In the genomic region with DNA sequence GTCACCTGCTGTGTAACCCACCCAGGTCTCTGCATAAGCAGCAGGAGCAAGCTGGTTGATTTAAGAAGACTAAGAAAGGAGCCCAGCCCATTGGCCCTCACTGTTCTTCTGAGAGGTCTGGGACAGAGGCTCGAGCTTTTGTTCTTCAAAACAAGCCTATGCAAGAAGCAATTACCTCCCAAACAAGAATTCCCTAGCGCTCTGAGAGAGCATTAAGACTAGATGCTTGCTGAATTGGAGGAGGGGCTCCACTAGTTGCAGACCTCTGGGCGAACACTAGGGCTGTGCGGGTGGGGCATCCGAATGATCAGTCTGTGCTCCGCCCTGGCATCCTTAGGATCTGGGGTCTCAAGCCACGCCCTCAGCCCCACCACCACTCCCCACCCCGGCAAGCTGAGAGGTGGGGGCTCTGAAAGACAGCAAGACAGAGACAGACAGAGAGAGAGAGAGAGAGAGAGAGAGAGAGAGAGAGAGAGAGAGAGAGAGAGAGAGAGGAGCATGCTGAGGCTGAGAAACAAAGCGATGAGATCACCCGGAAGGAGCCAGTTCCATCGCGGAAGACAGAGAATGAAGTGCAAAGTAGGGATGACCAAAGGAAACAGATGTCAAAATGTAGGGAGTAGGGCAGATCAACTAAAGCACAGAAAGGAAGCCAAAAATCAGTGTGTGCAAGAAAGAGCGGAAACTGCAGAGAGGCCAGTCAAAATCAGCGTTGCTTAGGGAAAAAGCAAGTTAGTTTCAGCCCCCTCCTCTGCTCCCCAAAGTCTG, we compare ENCODE assay signal across 8 mouse cellular contexts. TPM values are rescaled to one million over a fixed set of nuclear protein-coding genes. Genes with fewer than 3 reads are reported as not detected.
A peak's percentile ranks its signal among the peaks of the same experiment; 100 is the strongest.
DNase-seq lines count a peak whose midpoint lies in the region; ATAC-seq and TF ChIP-seq lines count a peak whose summit lies in the region.

No protein-coding gene starts in this region.

- H3K4me2 ChIP-seq in lung, embryonic 14.5 days, result peak overlapping the region; percentile 56
- H3K4me2 ChIP-seq in embryonic facial prominence, embryonic 11.5 days (ENCODE audit: low read depth, low read length), result peak overlapping the region; percentile 48
- peak overlapping the region; percentile 55 for H3K4me2 ChIP-seq in lung, embryonic 16.5 days (ENCODE audit: low read depth, low read length)
- H3K4me2 ChIP-seq in stomach, embryonic 15.5 days, result peak overlapping the region; percentile 53

- 4% methylated on average over 14 of the region's 14 CpGs for WGBS in lung, embryonic 14.5 days
- 3% methylated on average over 14 of the region's 14 CpGs for WGBS in embryonic facial prominence, embryonic 11.5 days
- under 1% methylated on average over 14 of the region's 14 CpGs for WGBS in lung, embryonic 16.5 days
- WGBS in stomach, embryonic 15.5 days, result 6% methylated on average over 14 of the region's 14 CpGs

- TF ChIP-seq CTCF in lung, embryonic 14.5 days (IDR thresholded peaks at IDR 0.05; ENCODE audit: low read depth), result 0 out of 2 replicates have a peak, but pooled peaks have one; percentile 37

- peak; percentile 81 for DNase-seq in lung, embryonic 14.5 days
- no peak for DNase-seq in lung, postnatal 25 days (ENCODE audit: low spot score)
- DNase-seq in embryonic facial prominence, embryonic 11.5 days (ENCODE audit: low spot score), result peak; percentile 80
- peak; percentile 62 for DNase-seq in heart, postnatal 4 days
- no peak for DNase-seq in right cerebral cortex, postnatal 14 days

- no peaks in the 10 kb centered on the region for H3K4me1 ChIP-seq in lung, embryonic 14.5 days (ENCODE audit: insufficient read depth)
- no peaks in the 10 kb centered on the region for H3K4me1 ChIP-seq in embryonic facial prominence, embryonic 11.5 days (ENCODE audit: control insufficient read depth, insufficient read depth, low read length)
- 0 out of 2 replicates have a peak, but pooled peaks cover 2% of the 10 kb centered on the region for H3K4me1 ChIP-seq in lung, embryonic 16.5 days (replicated peaks; ENCODE audit: control insufficient read depth, insufficient read depth, low read length)
- 0 out of 2 replicates have a peak, but pooled peaks cover 6% of the 10 kb centered on the region for H3K4me1 ChIP-seq in stomach, embryonic 15.5 days

- H3K27me3 ChIP-seq in lung, embryonic 14.5 days (ENCODE audit: insufficient read depth, low read length), result no peaks in the 10 kb centered on the region
- no peaks in the 10 kb centered on the region for H3K27me3 ChIP-seq in embryonic facial prominence, embryonic 11.5 days (ENCODE audit: control insufficient read depth, insufficient read depth, low read length)
- H3K27me3 ChIP-seq in lung, embryonic 16.5 days (ENCODE audit: control insufficient read depth, insufficient read depth, low read depth, low read length), result no peaks in the 10 kb centered on the region; the same call in 1 of the 2 replicates
- no peaks in the 10 kb centered on the region for H3K27me3 ChIP-seq in stomach, embryonic 15.5 days (replicated peaks)

- H3K4me3 ChIP-seq in lung, embryonic 14.5 days (ENCODE audit: low read depth, low read length), result peak overlapping the region; percentile 31
- H3K4me3 ChIP-seq in embryonic facial prominence, embryonic 11.5 days (ENCODE audit: low read depth, low read length), result peak overlapping the region; percentile 16
- peak overlapping the region; percentile 35 for H3K4me3 ChIP-seq in lung, embryonic 16.5 days (ENCODE audit: low read length)
- H3K4me3 ChIP-seq in stomach, embryonic 15.5 days (replicated peaks), result peak overlapping the region; percentile 30

- peak overlapping the region; percentile 42 for H3K9ac ChIP-seq in lung, embryonic 14.5 days
- peak overlapping the region; percentile 58 for H3K9ac ChIP-seq in embryonic facial prominence, embryonic 11.5 days (replicated peaks; ENCODE audit: low read length)
- H3K9ac ChIP-seq in lung, embryonic 16.5 days (ENCODE audit: low read length), result peak overlapping the region; percentile 47; the same call in 1 of the 2 replicates
- no peak overlapping the region for H3K9ac ChIP-seq in stomach, embryonic 15.5 days

- no peaks in the 10 kb centered on the region for H3K9me3 ChIP-seq in lung, embryonic 14.5 days (ENCODE audit: low read depth, low read length)
- no peaks in the 10 kb centered on the region for H3K9me3 ChIP-seq in embryonic facial prominence, embryonic 11.5 days (replicated peaks; ENCODE audit: control insufficient read depth, low read length)
- H3K9me3 ChIP-seq in lung, embryonic 16.5 days (ENCODE audit: control insufficient read depth, low read length), result no peaks in the 10 kb centered on the region
- no peaks in the 10 kb centered on the region for H3K9me3 ChIP-seq in stomach, embryonic 15.5 days

- H3K27ac ChIP-seq in lung, embryonic 14.5 days (ENCODE audit: low read depth), result peak overlapping the region; percentile 43
- no peak overlapping the region; the same call in 1 of the 2 replicates for H3K27ac ChIP-seq in embryonic facial prominence, embryonic 11.5 days (replicated peaks; ENCODE audit: low read depth, low read length)
- peak overlapping the region; percentile 73 for H3K27ac ChIP-seq in lung, embryonic 16.5 days (ENCODE audit: low read length)
- H3K27ac ChIP-seq in stomach, embryonic 15.5 days, result peak overlapping the region; percentile 33; the same call in 1 of the 2 replicates

- peak; percentile 96 for ATAC-seq in lung, embryonic 14.5 days (ENCODE audit: insufficient read depth)
- ATAC-seq in embryonic facial prominence, embryonic 11.5 days (replicated peaks; ENCODE audit: insufficient number of reproducible peaks, low FRiP score, low TSS enrichment, low read depth), result peak; percentile 93
- ATAC-seq in lung, embryonic 16.5 days (ENCODE audit: low read depth), result peak; percentile 92
- peak; percentile 84; the same call in 1 of the 2 replicates for ATAC-seq in stomach, embryonic 15.5 days (ENCODE audit: insufficient read depth, low FRiP score, low read depth)
- no peak for ATAC-seq in activated CD4-positive, CD25-positive, alpha-beta regulatory T cell, adult 4 months

- H3K36me3 ChIP-seq in lung, embryonic 14.5 days (ENCODE audit: insufficient read depth), result no peaks in the 10 kb centered on the region
- no peaks in the 10 kb centered on the region for H3K36me3 ChIP-seq in embryonic facial prominence, embryonic 11.5 days (replicated peaks; ENCODE audit: control insufficient read depth, insufficient read depth, low read depth, low read length)
- no peaks in the 10 kb centered on the region for H3K36me3 ChIP-seq in lung, embryonic 16.5 days (ENCODE audit: control insufficient read depth, insufficient read depth, low read length)
- H3K36me3 ChIP-seq in stomach, embryonic 15.5 days, result no peaks in the 10 kb centered on the region

RNA-seq across cellular contexts. Expression of a gene that starts 34.3 kb away (rescaled TPM):
- 14.8 and 14.9 TPM in 2 replicates for polyA plus RNA-seq in lung, embryonic 14.5 days (2014; fragmentation: Nextera tagmentation; extraction: Ambion mirVana)
- polyA plus RNA-seq in embryonic facial prominence, embryonic 11.5 days (2014; fragmentation: Nextera tagmentation; extraction: Ambion mirVana), result 153 and 165 TPM in 2 replicates
- 1 to 10 TPM; 4.0 to 5.3 TPM for total RNA-seq in heart, postnatal 4 days (2021)
- 15.9 and 20.6 TPM in 2 replicates for polyA plus RNA-seq in lung, embryonic 16.5 days (2015; fragmentation: Nextera tagmentation; extraction: Ambion mirVana)
- 56.4 and 66.7 TPM in 2 replicates for polyA plus RNA-seq in stomach, embryonic 15.5 days (2015; fragmentation: Nextera tagmentation; extraction: Ambion mirVana)
- polyA plus RNA-seq in activated CD4-positive, CD25-positive, alpha-beta regulatory T cell, adult 4 months (2017; shearing (Covaris generic)), result not detected

Comparison
In these comparisons a context has a peak if more than half of its experiments do, and no peak if none do; other contexts are left out.
1. DNase-seq: peak in lung, embryonic 14.5 days (single experiment), embryonic facial prominence, embryonic 11.5 days (single experiment) and heart, postnatal 4 days (single experiment); none in lung, postnatal 25 days (single experiment) and right cerebral cortex, postnatal 14 days (single experiment).
2. RNA of a gene that starts 34.3 kb away (polyA plus RNA-seq): 153 to 165 TPM in embryonic facial prominence, embryonic 11.5 days, 56.4 to 66.7 TPM in stomach, embryonic 15.5 days, 15.9 to 20.6 TPM in lung, embryonic 16.5 days and 14.8 to 14.9 TPM in lung, embryonic 14.5 days; not detected in activated CD4-positive, CD25-positive, alpha-beta regulatory T cell, adult 4 months; every median in the first group is over 10 times any median in the second.
3. Peak in every context shown above with its lines, with median percentiles within 50 percentile points of each other: H3K4me2 ChIP-seq and H3K4me3 ChIP-seq.